Mouse (Mus musculus): ENCODE results near the gene Ski.

DNA sequence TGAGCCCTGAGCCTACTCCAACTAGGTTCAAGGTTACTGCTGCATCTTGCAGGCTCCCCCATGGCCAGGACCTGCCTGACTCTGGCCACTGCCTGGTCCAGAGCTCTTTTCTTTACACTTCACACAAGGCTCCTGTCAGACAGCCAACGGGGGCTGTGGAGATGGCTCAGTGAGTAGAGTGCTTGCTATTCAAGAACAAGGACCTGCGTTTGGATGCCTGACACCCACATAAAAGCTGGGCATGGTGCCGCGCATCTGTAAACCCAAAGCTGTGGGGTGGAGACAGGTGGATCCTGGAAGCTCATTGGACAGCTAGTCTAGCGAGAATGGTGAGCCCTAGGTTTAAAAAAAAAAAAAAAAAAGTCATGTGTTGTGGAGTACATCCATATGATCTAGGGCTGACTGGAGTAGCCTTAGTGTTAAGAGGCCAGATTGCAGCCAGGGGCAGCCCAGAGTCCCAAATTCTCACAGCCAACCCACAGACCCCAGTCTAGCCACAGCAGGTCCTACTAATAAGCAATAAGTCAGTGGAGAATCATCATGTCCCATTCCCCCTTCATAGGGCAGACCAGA is 50.3 kb downstream of the Ski start:
- no peak for TF ChIP-seq CTCF (IDR thresholded peaks at IDR 0.05; ENCODE audit: low read depth, low read length)
- TF ChIP-seq POLR2A (IDR thresholded peaks at IDR 0.05; ENCODE audit: extremely low read depth, insufficient read depth, low read length) = no peak
